Mouse (Mus musculus) neural tube, embryonic 11.5 days (tissue): ENCODE data around the gene Crtac1. TPM values are rescaled to one million over a fixed set of nuclear protein-coding genes. Genes with fewer than 3 reads are reported as not detected.

Experiments used
- ATAC-seq: fragments of 200-750 bp; cut with Nextera tagmentation; 2 replicates; pipeline ENCODE4 v1.8.0; 2017; ENCODE audit warnings: moderate number of reproducible peaks, mild to moderate bottlenecking, moderate TSS enrichment, moderate library complexity; ENCODE audit not compliant: insufficient read depth, low FRiP score, low TSS enrichment
- DNase-seq: peaks from one replicate; pipeline ENCODE4 v3.0.0-alpha.2; 2015; ENCODE audit warnings: low spot score
- H3K27ac ChIP-seq: fragments of 300-500 bp; sonication (generic); 2 replicates; pipeline ENCODE4 v1.5.1; 2014; ENCODE audit warnings: low read depth, mild to moderate bottlenecking, low read length
- H3K27me3 ChIP-seq: fragments of 300-500 bp; sonication (generic); 2 replicates; pipeline ENCODE4 v1.6.1; 2014; ENCODE audit warnings: mild to moderate bottlenecking, low read length, mixed read lengths; ENCODE audit not compliant: control insufficient read depth, insufficient read depth
- H3K36me3 ChIP-seq: fragments of 300-500 bp; sonication (generic); 2 replicates; pipeline ENCODE4 v1.6.1; 2014; ENCODE audit warnings: mild to moderate bottlenecking, low read length, moderate library complexity, mixed read lengths; ENCODE audit not compliant: control insufficient read depth, insufficient read depth
- H3K4me1 ChIP-seq: fragments of 300-500 bp; sonication (generic); 2 replicates; pipeline ENCODE4 v1.6.1; 2014; ENCODE audit warnings: low read length, mixed read lengths; ENCODE audit not compliant: control insufficient read depth, insufficient read depth
- H3K4me2 ChIP-seq: fragments of 300-500 bp; sonication (generic); 2 replicates; pipeline ENCODE4 v1.6.1; 2014; ENCODE audit warnings: low read depth, mild to moderate bottlenecking, moderate library complexity
- H3K4me3 ChIP-seq: fragments of 300-500 bp; sonication (generic); 2 replicates; pipeline ENCODE4 v1.5.1; 2014; ENCODE audit warnings: low read depth, low read length
- H3K9ac ChIP-seq: fragments of 300-500 bp; sonication (generic); 2 replicates; pipeline ENCODE4 v1.6.1; 2014; ENCODE audit warnings: mild to moderate bottlenecking, low read length
- H3K9me3 ChIP-seq: fragments of 300-500 bp; sonication (generic); 2 replicates; pipeline ENCODE4 v1.6.1; 2016; ENCODE audit warnings: low read length; ENCODE audit not compliant: control insufficient read depth
- WGBS: fragments of 180-500 bp; shearing (Covaris S2); extraction: QIAGEN DNeasy Blood & Tissue Kit; methylation state at CpG from one replicate; pipeline ENCODE4 v1.1.7; 2014; 5-methylcytosine and 5-hydroxymethylcytosine counted together
- polyA plus RNA-seq: library from polyadenylated mRNA; unstranded; fragments of >200 nt; fragmentation: Nextera tagmentation; extraction: Ambion mirVana; gene quantifications from 2 replicates; pipeline ENCODE4 v1.2.1, GENCODE M21; 2014

The Crtac1 gene
- polyA plus RNA-seq, 1 experiment from 2014 or later = 35.0 TPM

DNA sequence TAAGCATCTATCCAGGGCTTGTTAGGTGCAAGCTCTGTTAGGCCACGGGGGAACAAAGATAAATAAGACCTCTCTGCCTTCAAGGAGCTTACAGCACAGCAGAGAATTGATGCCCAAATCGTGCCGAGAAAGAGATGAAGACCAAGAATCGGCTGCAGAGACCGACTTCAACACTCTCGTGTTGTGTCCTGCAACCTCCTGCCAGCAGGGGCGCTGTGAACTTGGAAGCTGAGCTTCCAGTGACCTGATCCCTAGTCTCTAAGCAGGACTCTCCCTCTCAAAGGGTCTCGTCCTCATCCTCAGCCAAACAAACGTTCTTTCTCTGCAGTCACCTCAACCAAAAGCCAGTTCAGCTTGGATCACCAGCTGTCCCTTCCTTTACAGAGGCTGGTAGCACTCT, 7.8 kb upstream of the Crtac1 start:
- Histone ChIP-seq H3K4me3 (no peak overlapping the region), H3K9ac (no peak overlapping the region), H3K27me3 (no peaks in the 10 kb centered on the region), H3K4me1 (no peaks in the 10 kb centered on the region), H3K27ac (no peak overlapping the region), H3K4me2 (no peak overlapping the region), H3K9me3 (no peaks in the 10 kb centered on the region), H3K36me3 (no peaks in the 10 kb centered on the region)
- DNase-seq (no peak), ATAC-seq (no peak)
- WGBS = 79% methylated on average over 9 of the region's 9 CpGs

DNA sequence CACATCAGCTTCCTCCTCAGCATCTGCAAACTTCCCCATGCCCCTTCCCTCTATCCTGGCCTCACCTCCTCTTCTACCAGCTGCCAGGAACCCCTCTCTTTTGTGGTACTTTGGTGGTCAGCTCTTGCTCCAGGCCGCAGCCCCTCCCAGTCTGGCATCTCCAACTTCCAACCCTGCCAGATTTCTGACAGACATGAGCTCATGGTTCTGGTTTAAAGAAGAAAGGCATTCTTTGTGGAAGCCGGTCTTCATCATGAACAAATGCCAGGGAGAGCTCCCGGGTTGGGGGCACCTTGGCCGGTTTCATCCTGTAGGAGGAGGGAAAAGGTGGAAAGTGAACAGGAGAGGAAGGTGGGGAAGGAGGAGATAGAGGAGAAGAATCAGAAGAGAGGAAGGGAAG, 4.0 kb upstream of the Crtac1 start:
- DNase-seq = no peak
- 62% methylated on average over 4 of the region's 4 CpGs for WGBS

DNA sequence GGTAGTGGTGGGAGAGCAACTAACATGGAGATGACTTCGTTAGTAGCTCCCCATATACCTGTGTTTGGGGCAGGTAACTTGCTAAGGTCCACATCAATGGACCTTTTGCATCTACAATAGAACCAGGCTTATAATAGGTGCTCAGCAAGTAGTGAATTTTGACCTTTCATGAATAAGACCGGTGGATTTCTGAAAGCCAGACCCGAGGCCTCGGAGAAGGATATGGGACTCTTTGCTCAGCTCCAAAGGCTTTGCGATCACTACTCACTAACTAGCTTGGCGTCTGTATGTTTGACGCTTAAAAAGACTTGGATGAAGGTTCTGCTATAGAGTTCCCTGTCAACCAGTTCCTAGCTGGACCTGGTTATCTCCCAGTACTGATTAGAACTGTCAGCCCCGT, 1.2 kb upstream of the Crtac1 start:
- Histone ChIP-seq H3K27ac (peak overlapping the region; percentile 89; the same call in 1 of the 2 replicates), H3K4me3 (peak overlapping the region; percentile 65), H3K27me3 (peaks cover 29% of the 10 kb centered on the region), H3K9ac (peak overlapping the region; percentile 86), H3K4me1 (peaks cover 10% of the 10 kb centered on the region; the same call in 1 of the 2 replicates), H3K4me2 (peak overlapping the region; percentile 85), H3K36me3 (no peaks in the 10 kb centered on the region), H3K9me3 (no peaks in the 10 kb centered on the region)
- DNase-seq (no peak), ATAC-seq (no peak)
- WGBS = 51% methylated on average over 8 of the region's 8 CpGs

More for the DNA sequence above, 4.0 kb upstream of the Crtac1 start:
- peaks cover 22% of the 10 kb centered on the region for H3K27me3 ChIP-seq
- H3K9ac ChIP-seq = no peak overlapping the region
- no peak overlapping the region for H3K4me3 ChIP-seq
- ATAC-seq = no peak
- no peak overlapping the region for H3K4me2 ChIP-seq
- H3K36me3 ChIP-seq = no peaks in the 10 kb centered on the region
- no peaks in the 10 kb centered on the region for H3K9me3 ChIP-seq
- H3K27ac ChIP-seq = no peak overlapping the region
- H3K4me1 ChIP-seq = peaks cover 10% of the 10 kb centered on the region; the same call in 1 of the 2 replicates

DNA sequence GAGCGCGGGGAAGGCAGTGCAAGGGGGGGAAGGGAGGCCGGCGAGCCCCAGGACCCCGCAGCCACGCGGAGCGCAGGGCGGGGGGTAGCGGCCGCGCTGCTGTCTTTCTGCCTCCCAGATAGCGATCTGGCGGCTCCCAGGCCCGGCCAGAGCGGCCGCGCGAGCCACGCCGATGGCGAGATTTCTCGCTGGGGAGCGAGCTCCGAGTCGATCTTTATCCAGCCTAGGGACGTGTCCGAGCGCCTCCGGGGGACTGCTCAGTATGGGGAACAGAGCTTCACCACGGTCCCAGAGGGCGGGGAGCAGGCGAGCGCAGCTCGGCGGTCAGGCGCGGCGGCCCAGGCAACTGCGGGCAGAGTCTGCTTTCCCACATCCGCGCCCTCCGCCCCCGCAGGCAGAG, 608 bp upstream of the Crtac1 start:
- Histone ChIP-seq H3K9me3 (no peaks in the 10 kb centered on the region), H3K4me2 (peak overlapping the region; percentile 85), H3K4me1 (peaks cover 10% of the 10 kb centered on the region; the same call in 1 of the 2 replicates), H3K27ac (peak overlapping the region; percentile 89), H3K36me3 (no peaks in the 10 kb centered on the region), H3K27me3 (peaks cover 29% of the 10 kb centered on the region), H3K9ac (peak overlapping the region; percentile 86), H3K4me3 (peak overlapping the region; percentile 65)
- 0% methylated on average over 42 of the region's 44 CpGs for WGBS
- ATAC-seq = peak; percentile 76
- DNase-seq = peak; percentile 63

DNA sequence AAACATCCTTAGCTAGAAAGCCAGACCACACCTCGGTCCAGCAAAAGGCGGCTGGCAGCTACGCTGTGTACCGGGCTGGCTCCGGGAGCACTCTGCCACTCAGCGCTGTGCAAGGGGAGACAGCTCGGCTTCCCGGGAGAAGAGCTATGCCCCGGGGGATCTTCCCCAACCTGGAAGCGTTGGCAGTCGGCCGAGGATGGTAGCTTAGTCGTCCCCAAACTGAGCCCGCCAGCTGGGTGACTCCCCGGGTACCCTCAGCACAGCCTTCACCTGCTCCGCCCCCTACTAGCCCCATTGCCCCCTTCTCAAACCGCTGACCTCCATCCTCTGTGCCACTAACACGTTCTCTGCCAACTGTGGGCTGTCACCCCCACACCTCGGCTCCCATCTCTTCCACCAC, 602 bp downstream of the Crtac1 start:
- H3K4me1 ChIP-seq = peaks cover 10% of the 10 kb centered on the region; the same call in 1 of the 2 replicates
- H3K4me3 ChIP-seq = peak overlapping the region; percentile 65
- H3K4me2 ChIP-seq = peak overlapping the region; percentile 85
- DNase-seq (no peak), ATAC-seq (no peak)
- peaks cover 29% of the 10 kb centered on the region for H3K27me3 ChIP-seq
- no peaks in the 10 kb centered on the region for H3K36me3 ChIP-seq
- 4% methylated on average over 19 of the region's 19 CpGs for WGBS
- H3K27ac ChIP-seq = no peak overlapping the region
- no peaks in the 10 kb centered on the region for H3K9me3 ChIP-seq
- H3K9ac ChIP-seq = peak overlapping the region; percentile 49

DNA sequence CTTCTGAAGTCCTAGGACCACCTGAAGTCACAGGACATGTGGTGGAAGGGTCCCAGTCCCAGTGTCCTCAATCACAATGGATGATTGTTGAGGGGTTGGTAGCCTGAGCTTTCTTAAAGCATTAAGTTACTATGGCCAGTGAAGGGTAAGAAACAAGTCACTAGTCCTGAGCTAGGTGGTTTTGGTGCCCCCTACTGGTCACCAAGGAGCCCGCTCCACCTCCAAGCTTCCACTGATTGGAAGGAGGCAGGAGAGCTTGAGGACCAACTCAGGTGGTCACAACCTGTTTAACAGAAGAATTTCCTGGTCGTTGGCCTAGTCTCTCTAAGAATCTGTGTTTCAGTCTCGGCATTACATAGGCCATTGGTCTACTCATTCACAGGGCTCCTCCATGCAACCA, 2.2 kb downstream of the Crtac1 start:
- H3K9ac ChIP-seq = no peak overlapping the region
- H3K36me3 ChIP-seq = no peaks in the 10 kb centered on the region
- no peak overlapping the region for H3K27ac ChIP-seq
- ATAC-seq = no peak
- H3K4me3 ChIP-seq = no peak overlapping the region
- peaks cover 10% of the 10 kb centered on the region for H3K4me1 ChIP-seq
- H3K4me2 ChIP-seq = no peak overlapping the region; the same call in 1 of the 2 replicates
- WGBS = 9% methylated on average over 3 of the region's 3 CpGs
- peaks cover 29% of the 10 kb centered on the region for H3K27me3 ChIP-seq
- no peaks in the 10 kb centered on the region for H3K9me3 ChIP-seq
- DNase-seq = peak; percentile 74

DNA sequence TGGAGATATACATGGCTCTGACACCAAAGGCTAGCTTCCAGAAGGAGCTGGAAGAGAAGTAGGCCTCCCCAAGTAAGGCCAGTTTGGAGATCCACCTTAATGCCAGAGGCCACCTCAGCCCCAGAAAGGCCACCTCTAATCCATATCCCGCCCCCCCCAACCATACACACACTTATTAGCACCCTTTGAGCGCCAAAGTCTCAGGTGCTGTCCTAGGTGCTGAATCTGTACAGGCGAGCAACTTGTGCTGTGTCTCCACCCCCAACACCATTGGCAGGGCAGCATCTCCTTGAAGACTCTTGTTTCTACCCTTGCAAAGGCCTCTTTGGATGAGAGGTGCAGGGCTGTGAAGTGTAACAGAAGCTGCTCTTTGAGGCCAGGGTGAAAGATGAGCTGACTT, 6.4 kb downstream of the Crtac1 start:
- Histone ChIP-seq H3K27me3 (peaks cover 3% of the 10 kb centered on the region; the same call in 1 of the 2 replicates), H3K27ac (no peak overlapping the region), H3K4me3 (no peak overlapping the region), H3K4me2 (no peak overlapping the region), H3K9me3 (no peaks in the 10 kb centered on the region), H3K9ac (no peak overlapping the region), H3K4me1 (peaks cover 6% of the 10 kb centered on the region; the same call in 1 of the 2 replicates), H3K36me3 (no peaks in the 10 kb centered on the region)
- 11% methylated on average over 3 of the region's 3 CpGs for whole genome bisulfite sequencing
- ATAC-seq (no peak), DNase-seq (peak; percentile 60)

DNA sequence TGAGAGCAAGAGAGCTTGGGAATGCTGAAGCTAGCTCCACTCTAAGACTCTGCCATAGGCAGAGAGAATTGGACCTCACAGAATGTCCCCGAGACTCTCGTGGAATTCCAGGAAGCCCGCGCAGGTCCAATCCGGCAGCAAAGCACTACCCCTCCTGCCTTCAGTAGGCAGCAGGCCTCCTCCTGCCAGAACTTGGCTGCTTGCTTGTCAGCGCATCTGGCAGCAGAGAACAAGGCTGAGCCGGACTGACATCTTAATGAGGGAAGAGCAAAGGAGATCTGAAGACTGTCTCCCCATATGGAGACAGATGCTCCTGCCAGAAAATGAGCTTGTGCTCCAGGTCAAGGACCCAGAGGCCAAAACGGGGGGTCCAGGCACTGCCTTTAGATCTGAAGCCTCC, 16.5 kb downstream of the Crtac1 start:
- DNase-seq (no peak), ATAC-seq (no peak)
- Histone ChIP-seq H3K9ac (no peak overlapping the region), H3K4me1 (0 out of 2 replicates have a peak, but pooled peaks cover under 1% of the 10 kb centered on the region), H3K9me3 (no peaks in the 10 kb centered on the region), H3K27me3 (no peaks in the 10 kb centered on the region), H3K4me2 (no peak overlapping the region), H3K36me3 (no peaks in the 10 kb centered on the region), H3K4me3 (no peak overlapping the region), H3K27ac (no peak overlapping the region)
- 82% methylated on average over 8 of the region's 8 CpGs for WGBS

DNA sequence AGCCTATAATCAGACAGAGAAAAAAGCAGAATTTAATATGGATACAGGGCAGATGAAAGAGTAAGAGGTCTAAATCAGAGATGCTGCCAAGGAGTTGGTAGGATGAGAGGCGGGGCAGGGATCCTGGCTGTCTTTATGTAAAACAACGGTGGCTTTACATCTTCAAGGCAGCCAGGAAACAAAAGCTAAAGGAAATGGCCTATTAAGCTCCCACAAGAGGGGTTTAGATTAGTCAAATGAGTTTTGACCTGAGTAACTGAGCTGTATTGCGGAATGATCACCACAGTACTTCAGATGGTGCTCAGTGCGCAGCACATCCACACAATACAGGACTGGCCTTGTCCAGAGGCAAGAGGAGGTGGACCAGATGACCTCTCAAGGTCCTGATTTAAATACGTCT, 21.7 kb downstream of the Crtac1 start:
- DNase-seq (no peak), ATAC-seq (no peak)
- Histone ChIP-seq H3K4me3 (no peak overlapping the region), H3K27me3 (peaks cover 2% of the 10 kb centered on the region; the same call in 1 of the 2 replicates), H3K4me1 (peaks cover 14% of the 10 kb centered on the region), H3K9me3 (no peaks in the 10 kb centered on the region), H3K4me2 (no peak overlapping the region), H3K36me3 (no peaks in the 10 kb centered on the region), H3K9ac (no peak overlapping the region), H3K27ac (0 out of 2 replicates have a peak overlapping the region, but pooled peaks have one; percentile 24)
- 30% methylated on average over 5 of the region's 5 CpGs for WGBS
